Mouse (Mus musculus) kidney, adult 9 months (tissue): ENCODE measurements around the gene Nup54.
A peak's percentile ranks its signal among the peaks of the same experiment; 100 is the strongest.

ENCODE experiments used
- DNase-seq: peaks from one replicate; pipeline ENCODE4 v3.0.0; 2022

The Nup54 gene

GRCm38 (mm10) chr5:92411461-92412140 lies 23.4 kb downstream of the Nup54 start:
- no peak for DNase-seq

- no peak for DNase-seq
These were observed 24.5 kb downstream of the Nup54 start for GRCm38 (mm10) chr5:92410486-92410885.

GRCm38 (mm10) chr5:92409361-92410155 lies 25.5 kb downstream of the Nup54 start:
- peak; percentile 39 for DNase-seq

- no peak for DNase-seq
These were observed 30.7 kb downstream of the Nup54 start for GRCm38 (mm10) chr5:92404400-92404678.

GRCm38 (mm10) chr5:92403562-92404399 lies 31.2 kb downstream of the Nup54 start:
- DNase-seq: no peak

- DNase-seq: no peak
These were observed 32.2 kb downstream of the Nup54 start for GRCm38 (mm10) chr5:92402816-92403215.

GRCm38 (mm10) chr5:92398153-92398552 lies 36.9 kb downstream of the Nup54 start:
- peak; percentile 82 for DNase-seq

- DNase-seq: no peak
These were observed 38.5 kb downstream of the Nup54 start for GRCm38 (mm10) chr5:92396476-92396875.

GRCm38 (mm10) chr5:92395764-92396163 lies 39.3 kb downstream of the Nup54 start:
- no peak for DNase-seq

- DNase-seq: no peak
These were observed 41.2 kb downstream of the Nup54 start for GRCm38 (mm10) chr5:92393863-92394262.

GRCm38 (mm10) chr5:92392542-92392941 lies 42.5 kb downstream of the Nup54 start:
- no peak for DNase-seq

GRCm38 (mm10) chr5:92390615-92391014 lies 44.4 kb downstream of the Nup54 start:
- no peak for DNase-seq

GRCm38 (mm10) chr5:92389977-92390376 lies 45.0 kb downstream of the Nup54 start:
- no peak for DNase-seq

- peak; percentile 70 for DNase-seq
These were observed 47.6 kb downstream of the Nup54 start for GRCm38 (mm10) chr5:92387433-92387832.

- peak; percentile 70 for DNase-seq
These were observed 48.4 kb downstream of the Nup54 start for GRCm38 (mm10) chr5:92386643-92387042.

GRCm38 (mm10) chr5:92386102-92386501 lies 48.9 kb downstream of the Nup54 start:
- no peak for DNase-seq

- DNase-seq: no peak
These were observed 50.2 kb downstream of the Nup54 start for GRCm38 (mm10) chr5:92384855-92385254.

- DNase-seq: no peak
These were observed 51.3 kb downstream of the Nup54 start for GRCm38 (mm10) chr5:92383747-92384146.

GRCm38 (mm10) chr5:92382349-92382679 lies 52.7 kb downstream of the Nup54 start:
- no peak for DNase-seq

GRCm38 (mm10) chr5:92381550-92382348 lies 53.3 kb downstream of the Nup54 start:
- DNase-seq: peak; percentile 90

GRCm38 (mm10) chr5:92376795-92377405 lies 58.1 kb downstream of the Nup54 start:
- DNase-seq: no peak

- no peak for DNase-seq
These were observed 59.7 kb downstream of the Nup54 start for GRCm38 (mm10) chr5:92375368-92375767.
